Mouse (Mus musculus) liver, embryonic 16.5 days (tissue): ENCODE measurements around the gene Adcyap1r1. TPM values are rescaled to one million over a fixed set of nuclear protein-coding genes. Genes with fewer than 3 reads are reported as not detected.

ENCODE experiments used
- ATAC-seq: fragments of 200-750 bp; cut with Nextera tagmentation; 2 replicates; pipeline ENCODE4 v1.8.0; 2017; ENCODE audit warnings: low read depth, mild to moderate bottlenecking, moderate number of reproducible peaks, moderate library complexity
- H3K27ac ChIP-seq: fragments of 300-500 bp; sonication (generic); 2 replicates; pipeline ENCODE4 v1.5.1; 2014; ENCODE audit warnings: mild to moderate bottlenecking, low read length
- H3K27me3 ChIP-seq: fragments of 300-500 bp; sonication (generic); 2 replicates; pipeline ENCODE4 v1.6.1; 2014; ENCODE audit warnings: low read depth, low read length, mixed read lengths; ENCODE audit not compliant: control insufficient read depth, insufficient read depth
- H3K36me3 ChIP-seq: fragments of 300-500 bp; sonication (generic); 2 replicates; pipeline ENCODE4 v1.6.1; 2014; ENCODE audit warnings: mild to moderate bottlenecking; ENCODE audit not compliant: control insufficient read depth, insufficient read depth
- H3K4me1 ChIP-seq: fragments of 300-500 bp; sonication (generic); 2 replicates; pipeline ENCODE4 v1.6.1; 2014; ENCODE audit warnings: low read depth, low read length, mixed read lengths; ENCODE audit not compliant: control insufficient read depth
- H3K4me2 ChIP-seq: fragments of 300-500 bp; sonication (generic); 2 replicates; pipeline ENCODE4 v1.6.1; 2014; ENCODE audit warnings: low read depth, low read length, mixed read lengths
- H3K4me3 ChIP-seq: fragments of 300-500 bp; sonication (generic); 2 replicates; pipeline ENCODE4 v1.5.1; 2014; ENCODE audit warnings: low read depth, mild to moderate bottlenecking, low read length
- H3K9ac ChIP-seq: fragments of 300-500 bp; sonication (generic); 2 replicates; pipeline ENCODE4 v1.6.1; 2014; ENCODE audit warnings: low read depth, low read length
- H3K9me3 ChIP-seq: fragments of 300-500 bp; sonication (generic); replicated peaks from 2 replicates; pipeline ENCODE4 v1.6.1; 2016; ENCODE audit warnings: low read length; ENCODE audit not compliant: control insufficient read depth
- WGBS: fragments of 180-500 bp; shearing (Covaris S2); extraction: QIAGEN DNeasy Blood & Tissue Kit; methylation state at CpG from one replicate; pipeline ENCODE4 v1.1.7; 2014; ENCODE audit not compliant: insufficient replicate concordance; 5-methylcytosine and 5-hydroxymethylcytosine counted together
- polyA plus RNA-seq: library from polyadenylated mRNA; unstranded; fragments of >200 nt; fragmentation: Nextera tagmentation; extraction: Ambion mirVana; gene quantifications from 2 replicates; pipeline ENCODE4 v1.2.1, GENCODE M21; 2015

The Adcyap1r1 gene
- polyA plus RNA-seq, 1 experiment from 2014 or later = 0.09 TPM

DNA sequence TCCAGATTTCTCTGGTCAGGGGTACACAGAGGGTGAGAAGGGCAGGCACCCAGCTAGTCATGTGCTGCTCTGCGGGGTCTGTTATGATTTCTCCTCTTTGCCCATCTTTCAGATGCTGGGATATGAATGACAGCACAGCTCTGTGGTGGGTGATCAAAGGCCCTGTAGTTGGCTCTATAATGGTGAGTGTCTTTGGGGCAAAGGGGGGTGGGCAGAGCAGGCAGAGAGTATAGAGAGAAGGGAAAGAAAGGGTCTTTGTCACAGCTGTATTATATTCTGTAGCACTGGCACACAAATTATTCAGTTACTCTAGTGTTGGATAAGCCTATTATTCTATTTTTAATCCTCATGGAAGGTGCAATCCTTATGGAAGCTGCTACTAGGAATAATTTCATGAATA, 29.2 kb downstream of the Adcyap1r1 start:
- Histone ChIP-seq H3K4me2 (no peak overlapping the region), H3K9ac (no peak overlapping the region), H3K4me3 (no peak overlapping the region), H3K27ac (no peak overlapping the region), H3K36me3 (no peaks in the 10 kb centered on the region), H3K9me3 (no peaks in the 10 kb centered on the region), H3K4me1 (no peaks in the 10 kb centered on the region), H3K27me3 (no peaks in the 10 kb centered on the region)
- ATAC-seq = no peak
- 82% methylated on average over 1 of the region's 1 CpGs for WGBS

GRCm38 (mm10) chr6:55482471-55482870, 30.7 kb downstream of the Adcyap1r1 start:
- Histone ChIP-seq H3K9ac (no peak overlapping the region), H3K27me3 (no peaks in the 10 kb centered on the region), H3K27ac (no peak overlapping the region), H3K9me3 (no peaks in the 10 kb centered on the region), H3K4me3 (no peak overlapping the region), H3K4me1 (no peaks in the 10 kb centered on the region), H3K4me2 (no peak overlapping the region), H3K36me3 (no peaks in the 10 kb centered on the region)
- ATAC-seq = no peak
- 65% methylated on average over 1 of the region's 1 CpGs for WGBS

DNA sequence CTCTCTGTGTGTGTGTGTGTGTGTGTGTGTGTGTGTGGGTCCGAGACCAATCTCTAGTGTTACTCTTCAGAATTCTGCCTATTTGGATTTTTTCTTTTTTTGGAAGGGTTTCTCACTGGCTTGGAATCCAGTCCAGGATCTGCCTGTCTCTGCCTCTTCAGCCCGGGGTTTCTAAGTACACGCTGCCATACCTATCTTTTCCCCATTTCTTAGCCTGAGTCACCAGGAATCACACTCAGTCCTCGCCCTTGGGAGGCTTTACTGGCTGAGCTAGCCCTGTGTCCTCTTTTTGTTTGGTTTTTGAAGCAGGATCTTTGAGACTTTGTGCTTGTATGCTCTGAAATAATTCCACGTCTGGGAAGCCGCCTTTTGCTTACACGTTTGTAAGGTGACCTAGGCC, 31.6 kb downstream of the Adcyap1r1 start:
- Histone ChIP-seq H3K9me3 (no peaks in the 10 kb centered on the region), H3K4me3 (no peak overlapping the region), H3K36me3 (no peaks in the 10 kb centered on the region), H3K4me2 (no peak overlapping the region), H3K4me1 (no peaks in the 10 kb centered on the region), H3K27ac (no peak overlapping the region), H3K9ac (no peak overlapping the region), H3K27me3 (no peaks in the 10 kb centered on the region)
- 50% methylated on average over 7 of the region's 7 CpGs for WGBS
- no peak for ATAC-seq

DNA sequence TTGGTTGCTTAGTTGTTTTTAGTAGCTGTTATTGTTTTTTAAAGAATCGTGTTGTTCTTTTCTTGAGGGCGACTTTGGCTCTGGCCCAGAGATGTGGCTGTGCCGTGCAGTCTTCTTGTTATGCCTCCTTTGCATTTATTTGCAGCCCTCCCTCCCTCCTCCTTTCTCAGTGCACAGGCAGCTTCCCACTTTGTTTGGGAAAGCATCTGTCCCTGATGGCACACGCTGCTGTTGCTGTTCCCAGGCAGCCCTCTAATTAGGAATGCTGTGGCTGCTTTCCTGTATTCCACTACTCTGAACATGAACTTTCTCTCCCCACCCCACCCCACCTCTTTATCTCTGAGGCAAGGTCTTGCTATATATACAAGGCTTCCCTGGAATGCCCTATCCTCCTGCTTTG, 32.4 kb downstream of the Adcyap1r1 start:
- no peaks in the 10 kb centered on the region for H3K9me3 ChIP-seq
- no peaks in the 10 kb centered on the region for H3K27me3 ChIP-seq
- H3K9ac ChIP-seq = no peak overlapping the region
- H3K4me3 ChIP-seq = no peak overlapping the region
- 44% methylated on average over 4 of the region's 4 CpGs for WGBS
- no peak overlapping the region for H3K27ac ChIP-seq
- H3K4me2 ChIP-seq = no peak overlapping the region
- H3K36me3 ChIP-seq = no peaks in the 10 kb centered on the region
- no peaks in the 10 kb centered on the region for H3K4me1 ChIP-seq
- no peak for ATAC-seq

GRCm38 (mm10) chr6:55485216-55485615, 33.4 kb downstream of the Adcyap1r1 start:
- WGBS = 53% methylated on average over 4 of the region's 4 CpGs
- no peaks in the 10 kb centered on the region for H3K27me3 ChIP-seq
- H3K4me1 ChIP-seq = no peaks in the 10 kb centered on the region
- no peak overlapping the region for H3K9ac ChIP-seq
- no peak overlapping the region for H3K4me2 ChIP-seq
- H3K4me3 ChIP-seq = no peak overlapping the region
- ATAC-seq = no peak
- no peaks in the 10 kb centered on the region for H3K9me3 ChIP-seq
- no peak overlapping the region for H3K27ac ChIP-seq
- H3K36me3 ChIP-seq = no peaks in the 10 kb centered on the region

- Histone ChIP-seq H3K4me1 (no peaks in the 10 kb centered on the region), H3K27me3 (no peaks in the 10 kb centered on the region), H3K27ac (no peak overlapping the region), H3K4me2 (no peak overlapping the region), H3K4me3 (no peak overlapping the region), H3K36me3 (no peaks in the 10 kb centered on the region), H3K9me3 (no peaks in the 10 kb centered on the region), H3K9ac (no peak overlapping the region)
- no peak for ATAC-seq
- 37% methylated on average over 6 of the region's 6 CpGs for WGBS
Observed at GRCm38 (mm10) chr6:55487726-55488125, 35.9 kb downstream of the Adcyap1r1 start.

DNA sequence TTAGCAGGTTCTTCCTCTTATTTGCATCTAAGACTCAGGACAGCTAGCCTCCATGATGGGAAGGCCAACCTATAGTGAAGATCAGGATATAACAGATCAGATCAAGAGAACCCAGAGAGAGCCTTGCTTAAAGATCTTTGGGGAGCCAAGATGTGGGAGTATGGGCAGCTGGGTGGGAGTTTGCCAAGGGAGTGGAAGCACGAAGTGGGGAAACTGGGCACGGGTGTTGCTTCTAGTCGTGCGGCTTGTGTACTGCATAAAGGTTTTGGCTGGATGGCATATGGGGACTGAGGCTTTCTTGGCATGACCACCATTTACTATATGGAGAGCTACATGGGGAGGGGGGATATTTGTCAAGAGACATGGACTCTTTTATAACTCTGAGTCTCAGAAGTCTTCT, 44.4 kb downstream of the Adcyap1r1 start:
- WGBS = 74% methylated on average over 4 of the region's 4 CpGs
- ATAC-seq = no peak

DNA sequence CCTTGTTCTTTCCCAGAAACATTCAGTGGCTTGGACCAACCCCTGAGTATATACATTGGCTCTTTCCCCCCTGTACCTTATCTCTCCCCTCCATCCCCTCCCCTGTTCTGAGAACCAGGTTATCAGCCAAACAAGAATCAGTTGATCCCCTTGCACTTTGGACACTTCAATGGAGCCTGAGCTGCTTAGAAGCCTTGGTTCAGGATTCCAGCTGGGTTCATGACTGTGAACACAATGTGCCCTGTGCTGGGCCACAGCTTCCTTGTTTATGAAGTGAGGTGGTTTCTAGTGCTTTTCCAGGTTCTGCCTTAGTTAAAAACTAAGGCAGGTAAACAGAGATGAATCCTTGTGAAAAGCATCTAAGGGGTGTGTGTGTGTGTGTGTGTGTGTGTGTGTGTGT, 47.0 kb downstream of the Adcyap1r1 start:
- Histone ChIP-seq H3K9me3 (no peaks in the 10 kb centered on the region), H3K4me3 (no peak overlapping the region), H3K27ac (no peak overlapping the region), H3K4me1 (no peaks in the 10 kb centered on the region), H3K27me3 (no peaks in the 10 kb centered on the region), H3K36me3 (no peaks in the 10 kb centered on the region), H3K4me2 (no peak overlapping the region), H3K9ac (no peak overlapping the region)
- ATAC-seq = no peak

More for the DNA sequence above, 44.4 kb downstream of the Adcyap1r1 start:
- no peak overlapping the region for H3K27ac ChIP-seq
- H3K9ac ChIP-seq = no peak overlapping the region
- no peaks in the 10 kb centered on the region for H3K27me3 ChIP-seq
- H3K9me3 ChIP-seq = no peaks in the 10 kb centered on the region
- no peaks in the 10 kb centered on the region for H3K36me3 ChIP-seq
- H3K4me1 ChIP-seq = no peaks in the 10 kb centered on the region
- H3K4me2 ChIP-seq = no peak overlapping the region
- no peak overlapping the region for H3K4me3 ChIP-seq

- no peak for ATAC-seq
- H3K27ac ChIP-seq = no peak overlapping the region
- no peaks in the 10 kb centered on the region for H3K4me1 ChIP-seq
- no peaks in the 10 kb centered on the region for H3K9me3 ChIP-seq
- no peak overlapping the region for H3K9ac ChIP-seq
- WGBS = 49% methylated on average over 6 of the region's 6 CpGs
- H3K4me2 ChIP-seq = no peak overlapping the region
- H3K36me3 ChIP-seq = no peaks in the 10 kb centered on the region
- no peaks in the 10 kb centered on the region for H3K27me3 ChIP-seq
- H3K4me3 ChIP-seq = no peak overlapping the region
Observed at GRCm38 (mm10) chr6:55501061-55501460, 49.3 kb downstream of the Adcyap1r1 start.

DNA sequence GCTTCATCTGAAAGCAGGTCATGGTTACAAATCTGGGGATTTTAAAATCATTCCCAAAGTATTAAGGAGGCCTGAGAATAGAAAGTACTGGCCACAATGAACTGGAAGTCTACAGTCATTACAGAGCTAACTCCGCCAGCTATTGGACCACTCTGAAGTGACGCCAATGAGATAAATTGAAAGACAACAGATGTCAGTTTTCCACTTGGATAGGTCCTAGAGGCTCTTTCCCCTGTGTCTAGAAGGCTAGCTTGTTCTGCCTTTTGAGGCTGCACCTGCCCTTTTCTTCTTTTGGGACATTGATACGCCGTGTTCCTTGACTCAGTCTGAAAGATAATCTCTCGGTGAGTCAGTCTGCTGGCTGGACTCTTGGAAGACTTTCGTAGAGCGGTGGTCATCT, 50.5 kb downstream of the Adcyap1r1 start:
- no peak overlapping the region for H3K4me2 ChIP-seq
- H3K36me3 ChIP-seq = no peaks in the 10 kb centered on the region
- no peak overlapping the region for H3K27ac ChIP-seq
- no peaks in the 10 kb centered on the region for H3K4me1 ChIP-seq
- no peaks in the 10 kb centered on the region for H3K27me3 ChIP-seq
- ATAC-seq = no peak
- H3K9ac ChIP-seq = no peak overlapping the region
- no peaks in the 10 kb centered on the region for H3K9me3 ChIP-seq
- no peak overlapping the region for H3K4me3 ChIP-seq
- WGBS = 78% methylated on average over 7 of the region's 7 CpGs
